Mouse (Mus musculus) CH12.LX (cell line): ENCODE data around the gene Amdhd1. TPM values are rescaled to one million over a fixed set of nuclear protein-coding genes. Genes with fewer than 3 reads are reported as not detected.

Experiments
- DNase-seq: peaks from one replicate; pipeline ENCODE4 v3.0.0-alpha.2; 2013; ENCODE audit errors: extremely low read depth
- H3K27ac ChIP-seq: 2 replicates; pipeline ENCODE4 v1.5.1; 2012; ENCODE audit warnings: low read depth, mild to moderate bottlenecking, control low read depth, moderate library complexity; ENCODE audit not compliant: insufficient read depth
- H3K27me3 ChIP-seq: replicated peaks from 2 replicates; pipeline ENCODE3; 2012; ENCODE audit warnings: inconsistent platforms
- H3K36me3 ChIP-seq, 2 experiments: replicated peaks in 1 of 2; 2 replicates each; pipeline versions ENCODE3 to v1.6.1; 2012; ENCODE audit warnings: inconsistent platforms in 1 of 2, low read length in 1 of 2, mild to moderate bottlenecking in 1 of 2, mixed read lengths in 1 of 2, moderate library complexity in 1 of 2; ENCODE audit not compliant: control insufficient read depth in 1 of 2, insufficient read depth in 1 of 2
- H3K4me1 ChIP-seq, 2 experiments: 2 replicates each; pipeline ENCODE4 v1.6.1; 2012; ENCODE audit warnings: inconsistent platforms in 1 of 2, moderate library complexity in 1 of 2; ENCODE audit not compliant: insufficient read depth in 2 of 2, control insufficient read depth in 1 of 2
- H3K4me2 ChIP-seq: 2 replicates; pipeline ENCODE4 v1.6.1; 2012; ENCODE audit warnings: low read depth, mild to moderate bottlenecking, control low read depth; ENCODE audit not compliant: poor library complexity, insufficient read depth, severe bottlenecking
- H3K4me3 ChIP-seq, 3 experiments: fragments of 150-350 bp in 1 of 3; sonication (generic) in 1 of 3; replicated peaks in 1 of 3; 2 replicates each; pipeline versions ENCODE3 to v1.5.1; 2011 to 2012; ENCODE audit warnings: low read depth in 2 of 3, low read length in 2 of 3, mild to moderate bottlenecking in 2 of 3, moderate library complexity in 2 of 3, control low read depth in 1 of 3, improper control_type of control experiment in 1 of 3, inconsistent platforms in 1 of 3, mixed read lengths in 1 of 3; ENCODE audit not compliant: poor library complexity in 1 of 3
- H3K79me2 ChIP-seq: replicated peaks from 2 replicates; pipeline ENCODE4 v1.6.1; 2012; ENCODE audit warnings: mild to moderate bottlenecking, moderate library complexity; ENCODE audit not compliant: control insufficient read depth, poor library complexity, insufficient read depth, severe bottlenecking; ENCODE audit errors: extremely low read depth
- H3K9ac ChIP-seq: 2 replicates; pipeline ENCODE4 v1.6.1; 2012; ENCODE audit warnings: low read depth, mild to moderate bottlenecking, control low read depth, moderate library complexity; ENCODE audit not compliant: insufficient read depth
- H3K9me3 ChIP-seq: replicated peaks from 2 replicates; pipeline ENCODE3; 2012; ENCODE audit warnings: low read length, inconsistent platforms, mixed read lengths
- ELF1 ChIP-seq: IDR thresholded peaks from 2 replicates; pipeline ENCODE4 v1.6.1; 2014; ENCODE audit warnings: low read depth, mild to moderate bottlenecking, inconsistent platforms, low read length, improper control_type of control experiment
- ETS1 ChIP-seq: conservative IDR thresholded peaks from 2 replicates; pipeline ENCODE4 v1.6.1; 2012; ENCODE audit warnings: low read depth, mild to moderate bottlenecking, inconsistent platforms, low read length, improper control_type of control experiment, moderate library complexity
- JUND ChIP-seq: conservative IDR thresholded peaks from 2 replicates; pipeline ENCODE4 v1.6.1; 2011; ENCODE audit warnings: low read depth, low read length, improper control_type of control experiment
- KAT2A ChIP-seq: IDR thresholded peaks from 2 replicates; pipeline ENCODE4 v1.6.1; 2012; ENCODE audit warnings: low read length, improper control_type of control experiment, inconsistent platforms; ENCODE audit not compliant: insufficient replicate concordance
- MAFK ChIP-seq: IDR thresholded peaks from 2 replicates; pipeline ENCODE4 v1.6.1; 2011; ENCODE audit warnings: low read length, improper control_type of control experiment; ENCODE audit not compliant: insufficient replicate concordance
- NELFE ChIP-seq: IDR thresholded peaks from 2 replicates; pipeline ENCODE4 v1.6.1; 2011; ENCODE audit warnings: low read depth, low read length, improper control_type of control experiment
- PAX5 ChIP-seq: IDR thresholded peaks from 2 replicates; pipeline ENCODE4 v1.6.1; 2012; ENCODE audit warnings: low read length, inconsistent platforms, mixed read lengths
- POLR2AphosphoS2 ChIP-seq: IDR thresholded peaks from 2 replicates; pipeline ENCODE4 v1.6.1; 2011; ENCODE audit warnings: low read depth, low read length, improper control_type of control experiment
- RCOR1 ChIP-seq: conservative IDR thresholded peaks from 2 replicates; pipeline ENCODE4 v1.6.1; 2012; ENCODE audit warnings: low read depth, mild to moderate bottlenecking, inconsistent platforms, low read length, improper control_type of control experiment
- SMC3 ChIP-seq: IDR thresholded peaks from 2 replicates; pipeline ENCODE4 v1.6.1; 2011; ENCODE audit warnings: low read depth, low read length, improper control_type of control experiment
- TBP ChIP-seq: conservative IDR thresholded peaks from 2 replicates; pipeline ENCODE4 v1.6.1; 2011; ENCODE audit warnings: low read depth, low read length, improper control_type of control experiment
- TCF12 ChIP-seq: IDR thresholded peaks from 2 replicates; pipeline ENCODE4 v1.6.1; 2014; ENCODE audit warnings: low read depth, mild to moderate bottlenecking, inconsistent platforms, low read length, improper control_type of control experiment
- UBTF ChIP-seq: IDR thresholded peaks from 2 replicates; pipeline ENCODE4 v1.6.1; 2012; ENCODE audit warnings: low read depth, mild to moderate bottlenecking, inconsistent platforms, low read length, improper control_type of control experiment, moderate library complexity
- USF1 ChIP-seq: IDR thresholded peaks from 2 replicates; pipeline ENCODE4 v1.6.1; 2014; ENCODE audit warnings: low read depth, mild to moderate bottlenecking, inconsistent platforms, low read length, improper control_type of control experiment
- dilution Hi-C: fragments of 300-500 bp; cut with MboI; formaldehyde crosslinking; loops from 2 replicates; pipeline ENCODE4 v1.14.3; 2020; ENCODE audit warnings: low sequenced_read_pairs; ENCODE audit not compliant: extremely low pct_unique_long_range_greater_than_20kb, extremely low pct_ligation_motif_present
- in situ Hi-C: fragments of 300-500 bp; cut with MboI; formaldehyde crosslinking; loops from 3 replicates; pipeline ENCODE4 v1.14.3; 2019; ENCODE audit warnings: low sequenced_read_pairs, low pct_ligation_motif_present, low pct_unique_long_range_greater_than_20kb, mixed read lengths
- polyA plus RNA-seq: library from polyadenylated mRNA; unstranded; fragments of >175 nt; gene quantifications from 2 replicates; pipeline ENCODE4 v1.2.1, GENCODE M21; 2012; ENCODE audit warnings: low read depth; ENCODE audit not compliant: insufficient read length
- total RNA-seq, 2 experiments: library from RNA; depleted of rRNA; stranded (reverse); fragments of 300-350 nt in 1 of 2; fragments of >200 nt in 1 of 2; gene quantifications; 2 replicates each; pipeline ENCODE4 v1.2.3; 2012 to 2014

Amdhd1 gene
- total and polyA plus RNA-seq, 3 experiments, result 2.3 to 8.4 (median 3.3) TPM

GRCm38 (mm10) chr10:93500864-93501263, 39.0 kb downstream of the Amdhd1 start:
- dilution Hi-C loops (no loop called here), in situ Hi-C loops (no loop called here)
- no peak overlapping the region for H3K4me3 ChIP-seq
- no peaks in the 10 kb centered on the region for H3K9me3 ChIP-seq
- H3K36me3 ChIP-seq, result no peaks in the 10 kb centered on the region
- no peaks in the 10 kb centered on the region for H3K79me2 ChIP-seq
- no peak for DNase-seq
- no peak overlapping the region for H3K9ac ChIP-seq
- H3K27ac ChIP-seq, result no peak overlapping the region
- no peak overlapping the region for H3K4me2 ChIP-seq
- TF ChIP-seq MAFK (peak; percentile 73), TCF12 (no peak)
- no peaks in the 10 kb centered on the region for H3K27me3 ChIP-seq
- 0 out of 4 replicates have a peak, but pooled peaks cover 0 to 2% of the 10 kb centered on the region in 2 experiments for H3K4me1 ChIP-seq

- H3K36me3 ChIP-seq, result peaks cover 0 to 6% of the 10 kb centered on the region in 2 experiments
- H3K27ac ChIP-seq, result no peak overlapping the region
- in situ Hi-C loops, result loop anchor here (5.0 kb wide), 1 partner anchor 87 kb away; no protein-coding TSS in a partner anchor
- H3K9me3 ChIP-seq, result no peaks in the 10 kb centered on the region
- no peak overlapping the region for H3K4me2 ChIP-seq
- no peaks in the 10 kb centered on the region for H3K27me3 ChIP-seq
- H3K79me2 ChIP-seq, result no peaks in the 10 kb centered on the region
- TF ChIP-seq KAT2A (no peak), JUND (no peak), UBTF (no peak), MAFK (no peak), RCOR1 (no peak), TBP (no peak), POLR2AphosphoS2 (no peak), USF1 (no peak), SMC3 (no peak), ELF1 (no peak), PAX5 (no peak), NELFE (no peak), ETS1 (no peak)
- DNase-seq, result no peak
- dilution Hi-C loops, result no loop called here
- no peak overlapping the region for H3K4me3 ChIP-seq
- no peak overlapping the region for H3K9ac ChIP-seq
- peaks cover 3 to 8% of the 10 kb centered on the region in 2 experiments; a peak in 3 of 4 replicates for H3K4me1 ChIP-seq
These were observed 49.4 kb downstream of the Amdhd1 start for GRCm38 (mm10) chr10:93490451-93490850.

DNA sequence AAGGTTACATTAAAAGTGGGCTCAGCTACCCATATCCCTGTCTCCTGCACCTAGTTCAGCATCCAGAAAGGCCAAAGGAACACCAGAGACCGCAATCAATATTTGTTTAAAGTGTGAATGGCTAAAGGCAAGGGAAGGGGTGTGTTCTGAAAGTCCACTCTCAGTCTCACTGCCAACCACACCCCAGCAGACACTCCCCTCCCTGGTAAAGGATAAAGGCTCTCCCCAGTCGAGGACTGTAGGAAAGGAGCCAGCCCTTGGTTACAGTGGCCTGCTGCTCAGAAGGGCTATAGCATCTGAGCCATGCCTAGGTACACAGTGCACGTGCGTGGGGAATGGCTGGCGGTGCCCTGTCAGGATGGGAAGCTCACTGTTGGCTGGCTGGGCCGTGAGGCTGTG, 51.0 kb downstream of the Amdhd1 start:
- Histone ChIP-seq H3K4me3 (no peak overlapping the region), H3K4me1 (peaks cover 3 to 8% of the 10 kb centered on the region in 2 experiments; a peak in 3 of 4 replicates), H3K4me2 (no peak overlapping the region), H3K27ac (no peak overlapping the region), H3K36me3 (peaks cover 10 to 21% of the 10 kb centered on the region in 2 experiments), H3K79me2 (no peaks in the 10 kb centered on the region), H3K9me3 (no peaks in the 10 kb centered on the region), H3K9ac (no peak overlapping the region), H3K27me3 (no peaks in the 10 kb centered on the region)
- DNase-seq, result no peak
- in situ Hi-C loops (no loop called here), dilution Hi-C loops (no loop called here)
- TF ChIP-seq UBTF, result no peak
